Mouse (Mus musculus): ENCODE measurements around the gene Ifna11.
"Not testable (repeated sequence)": the region's sequence is repeated elsewhere in the genome, so short reads cannot be mapped to it uniquely, and the experiment has no call there.

The Ifna11 gene

DNA sequence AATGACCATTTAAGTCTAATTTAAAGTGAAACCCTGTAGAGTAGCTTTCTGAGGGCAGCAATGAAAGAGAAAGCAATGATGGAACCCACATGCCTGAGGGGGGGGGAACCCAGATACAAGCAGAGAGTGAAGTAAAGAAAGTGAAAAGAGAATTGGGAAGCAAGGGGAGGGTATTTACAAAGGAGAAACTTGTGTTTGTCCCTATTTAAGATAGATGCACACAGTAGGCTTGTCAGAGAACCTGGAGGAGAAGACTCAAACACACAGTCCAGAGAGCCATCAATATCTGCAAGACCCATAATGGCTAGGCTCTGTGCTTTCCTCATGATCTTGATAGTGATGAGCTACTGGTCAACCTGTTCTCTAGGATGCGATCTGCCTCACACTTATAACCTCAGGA lies at the start of gene Ifna11:
Gene Ifna11 (plus strand): TSS at position 301 of the 400 bp plus-strand sequence.
- no peak for DNase-seq (ENCODE audit: low spot score in 2 of 2)

DNA sequence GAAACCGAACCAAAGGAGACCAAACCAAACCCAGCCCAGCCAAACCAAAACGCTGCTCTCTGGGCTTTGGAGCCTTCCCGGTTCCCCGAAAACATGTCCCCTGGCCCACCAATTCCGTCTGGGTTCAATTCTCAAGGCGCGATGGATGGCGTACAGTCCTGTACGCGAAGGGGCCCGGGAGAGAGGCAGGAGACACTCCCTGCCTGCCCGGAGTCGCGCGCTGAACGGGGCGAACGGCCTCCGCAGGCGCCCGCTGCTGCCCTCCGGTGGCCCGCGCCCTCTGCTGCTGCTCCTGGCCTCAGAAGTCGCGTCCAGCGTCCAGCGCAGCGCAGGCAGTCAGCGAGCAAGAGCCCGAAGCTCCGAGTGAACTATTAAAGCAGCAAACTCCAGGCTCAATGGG lies 46.2 kb upstream of the Ifna11 start, which contains the start of gene Gm13290:
Gene Gm13290 (plus strand): TSS at position 301 of the 400 bp plus-strand sequence.
- DNase-seq (ENCODE audit: low spot score in 2 of 2), result not testable (repeated sequence)

DNA sequence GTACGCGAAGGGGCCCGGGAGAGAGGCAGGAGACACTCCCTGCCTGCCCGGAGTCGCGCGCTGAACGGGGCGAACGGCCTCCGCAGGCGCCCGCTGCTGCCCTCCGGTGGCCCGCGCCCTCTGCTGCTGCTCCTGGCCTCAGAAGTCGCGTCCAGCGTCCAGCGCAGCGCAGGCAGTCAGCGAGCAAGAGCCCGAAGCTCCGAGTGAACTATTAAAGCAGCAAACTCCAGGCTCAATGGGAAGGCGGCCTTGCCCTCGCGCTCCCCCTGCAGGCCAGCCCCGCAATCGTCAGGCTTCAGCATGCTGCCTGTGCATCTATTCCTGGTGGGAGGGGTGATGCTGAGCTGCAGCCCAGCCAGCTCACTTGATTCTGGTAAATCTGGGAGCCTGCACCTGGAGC lies 43.1 kb upstream of the Ifna11 start, which contains the start of gene Gm13289:
Gene Gm13289 (plus strand): TSS at position 301 of the 400 bp plus-strand sequence.
- DNase-seq (ENCODE audit: low spot score in 2 of 2), result not testable (repeated sequence)

DNA sequence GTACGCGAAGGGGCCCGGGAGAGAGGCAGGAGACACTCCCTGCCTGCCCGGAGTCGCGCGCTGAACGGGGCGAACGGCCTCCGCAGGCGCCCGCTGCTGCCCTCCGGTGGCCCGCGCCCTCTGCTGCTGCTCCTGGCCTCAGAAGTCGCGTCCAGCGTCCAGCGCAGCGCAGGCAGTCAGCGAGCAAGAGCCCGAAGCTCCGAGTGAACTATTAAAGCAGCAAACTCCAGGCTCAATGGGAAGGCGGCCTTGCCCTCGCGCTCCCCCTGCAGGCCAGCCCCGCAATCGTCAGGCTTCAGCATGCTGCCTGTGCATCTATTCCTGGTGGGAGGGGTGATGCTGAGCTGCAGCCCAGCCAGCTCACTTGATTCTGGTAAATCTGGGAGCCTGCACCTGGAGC lies 40.2 kb upstream of the Ifna11 start, which contains the start of gene Gm13272:
Gene Gm13272 (plus strand): TSS at position 301 of the 400 bp plus-strand sequence.
- not testable (repeated sequence) for DNase-seq (ENCODE audit: low spot score in 2 of 2)

DNA sequence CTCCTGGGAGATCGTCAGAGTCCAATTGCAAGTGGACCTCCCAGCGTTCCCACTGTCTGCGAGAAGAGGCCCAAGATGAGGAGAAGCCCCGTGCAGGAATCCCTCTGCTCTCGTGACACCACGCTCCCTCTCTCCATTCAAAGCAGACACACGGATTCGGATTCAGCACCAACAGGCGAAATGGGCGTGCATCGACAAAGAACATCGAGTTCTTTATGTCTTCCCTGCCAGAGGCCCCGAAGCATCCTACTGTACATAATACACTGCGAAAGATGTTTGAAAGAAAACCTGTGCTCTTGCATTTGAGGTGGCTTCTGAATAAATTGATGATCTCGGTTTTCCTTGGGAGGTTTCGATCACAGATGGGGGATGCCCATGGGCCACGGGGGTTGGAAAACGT lies 39.4 kb upstream of the Ifna11 start:
- DNase-seq (ENCODE audit: low spot score in 2 of 2), result not testable (repeated sequence)

DNA sequence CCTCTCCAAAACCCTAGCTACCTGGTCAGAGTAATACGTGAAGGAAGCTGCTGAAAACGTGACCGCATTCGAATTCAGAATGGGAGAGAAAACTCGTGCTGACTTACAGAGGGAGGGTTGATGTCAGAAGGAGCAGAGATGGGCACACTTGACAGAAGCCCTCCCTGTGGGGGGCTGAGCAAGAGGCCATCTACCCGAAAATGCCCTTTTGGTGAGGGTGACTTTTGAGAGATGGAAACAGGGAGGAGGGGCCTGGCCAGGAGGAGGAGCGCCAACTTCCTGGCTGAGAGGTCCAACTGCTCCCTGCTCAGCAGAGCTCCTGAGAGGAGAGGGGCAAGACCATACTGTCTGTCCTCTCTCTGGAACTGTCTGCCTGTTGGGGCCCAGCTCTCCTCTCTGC lies 37.9 kb upstream of the Ifna11 start, which contains the start of gene Ifnz:
Gene Ifnz (plus strand): TSS at position 301 of the 400 bp plus-strand sequence.
- not testable (repeated sequence) for DNase-seq (ENCODE audit: low spot score in 2 of 2)

DNA sequence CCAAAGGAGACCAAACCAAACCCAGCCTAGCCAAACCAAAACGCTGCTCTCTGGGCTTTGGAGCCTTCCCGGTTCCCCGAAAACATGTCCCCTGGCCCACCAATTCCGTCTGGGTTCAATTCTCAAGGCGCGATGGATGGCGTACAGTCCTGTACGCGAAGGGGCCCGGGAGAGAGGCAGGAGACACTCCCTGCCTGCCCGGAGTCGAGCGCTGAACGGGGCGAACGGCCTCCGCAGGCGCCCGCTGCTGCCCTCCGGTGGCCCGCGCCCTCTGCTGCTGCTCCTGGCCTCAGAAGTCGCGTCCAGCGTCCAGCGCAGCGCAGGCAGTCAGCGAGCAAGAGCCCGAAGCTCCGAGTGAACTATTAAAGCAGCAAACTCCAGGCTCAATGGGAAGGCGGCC lies 37.4 kb upstream of the Ifna11 start:
- not testable (repeated sequence) for DNase-seq (ENCODE audit: low spot score in 2 of 2)

DNA sequence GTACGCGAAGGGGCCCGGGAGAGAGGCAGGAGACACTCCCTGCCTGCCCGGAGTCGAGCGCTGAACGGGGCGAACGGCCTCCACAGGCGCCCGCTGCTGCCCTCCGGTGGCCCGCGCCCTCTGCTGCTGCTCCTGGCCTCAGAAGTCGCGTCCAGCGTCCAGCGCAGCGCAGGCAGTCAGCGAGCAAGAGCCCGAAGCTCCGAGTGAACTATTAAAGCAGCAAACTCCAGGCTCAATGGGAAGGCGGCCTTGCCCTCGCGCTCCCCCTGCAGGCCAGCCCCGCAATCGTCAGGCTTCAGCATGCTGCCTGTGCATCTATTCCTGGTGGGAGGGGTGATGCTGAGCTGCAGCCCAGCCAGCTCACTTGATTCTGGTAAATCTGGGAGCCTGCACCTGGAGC lies 34.4 kb upstream of the Ifna11 start, which contains the start of gene Gm13276:
Gene Gm13276 (plus strand): TSS at position 301 of the 400 bp plus-strand sequence.
- DNase-seq (ENCODE audit: low spot score in 2 of 2), result not testable (repeated sequence)

DNA sequence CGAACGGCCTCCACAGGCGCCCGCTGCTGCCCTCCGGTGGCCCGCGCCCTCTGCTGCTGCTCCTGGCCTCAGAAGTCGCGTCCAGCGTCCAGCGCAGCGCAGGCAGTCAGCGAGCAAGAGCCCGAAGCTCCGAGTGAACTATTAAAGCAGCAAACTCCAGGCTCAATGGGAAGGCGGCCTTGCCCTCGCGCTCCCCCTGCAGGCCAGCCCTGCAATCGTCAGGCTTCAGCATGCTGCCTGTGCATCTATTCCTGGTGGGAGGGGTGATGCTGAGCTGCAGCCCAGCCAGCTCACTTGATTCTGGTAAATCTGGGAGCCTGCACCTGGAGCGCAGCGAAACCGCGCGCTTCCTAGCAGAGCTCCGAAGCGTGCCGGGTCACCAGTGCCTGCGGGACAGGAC lies 31.4 kb upstream of the Ifna11 start, which contains the start of gene Gm13277:
Gene Gm13277 (plus strand): TSS at position 231 of the 400 bp plus-strand sequence.
- DNase-seq (ENCODE audit: low spot score in 2 of 2), result peak; percentile 31 to 52

DNA sequence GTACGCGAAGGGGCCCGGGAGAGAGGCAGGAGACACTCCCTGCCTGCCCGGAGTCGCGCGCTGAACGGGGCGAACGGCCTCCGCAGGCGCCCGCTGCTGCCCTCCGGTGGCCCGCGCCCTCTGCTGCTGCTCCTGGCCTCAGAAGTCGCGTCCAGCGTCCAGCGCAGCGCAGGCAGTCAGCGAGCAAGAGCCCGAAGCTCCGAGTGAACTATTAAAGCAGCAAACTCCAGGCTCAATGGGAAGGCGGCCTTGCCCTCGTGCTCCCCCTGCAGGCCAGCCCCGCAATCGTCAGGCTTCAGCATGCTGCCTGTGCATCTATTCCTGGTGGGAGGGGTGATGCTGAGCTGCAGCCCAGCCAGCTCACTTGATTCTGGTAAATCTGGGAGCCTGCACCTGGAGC lies 28.5 kb upstream of the Ifna11 start, which contains the start of gene Gm13278:
Gene Gm13278 (plus strand): TSS at position 301 of the 400 bp plus-strand sequence.
- not testable (repeated sequence) for DNase-seq (ENCODE audit: low spot score in 2 of 2)

DNA sequence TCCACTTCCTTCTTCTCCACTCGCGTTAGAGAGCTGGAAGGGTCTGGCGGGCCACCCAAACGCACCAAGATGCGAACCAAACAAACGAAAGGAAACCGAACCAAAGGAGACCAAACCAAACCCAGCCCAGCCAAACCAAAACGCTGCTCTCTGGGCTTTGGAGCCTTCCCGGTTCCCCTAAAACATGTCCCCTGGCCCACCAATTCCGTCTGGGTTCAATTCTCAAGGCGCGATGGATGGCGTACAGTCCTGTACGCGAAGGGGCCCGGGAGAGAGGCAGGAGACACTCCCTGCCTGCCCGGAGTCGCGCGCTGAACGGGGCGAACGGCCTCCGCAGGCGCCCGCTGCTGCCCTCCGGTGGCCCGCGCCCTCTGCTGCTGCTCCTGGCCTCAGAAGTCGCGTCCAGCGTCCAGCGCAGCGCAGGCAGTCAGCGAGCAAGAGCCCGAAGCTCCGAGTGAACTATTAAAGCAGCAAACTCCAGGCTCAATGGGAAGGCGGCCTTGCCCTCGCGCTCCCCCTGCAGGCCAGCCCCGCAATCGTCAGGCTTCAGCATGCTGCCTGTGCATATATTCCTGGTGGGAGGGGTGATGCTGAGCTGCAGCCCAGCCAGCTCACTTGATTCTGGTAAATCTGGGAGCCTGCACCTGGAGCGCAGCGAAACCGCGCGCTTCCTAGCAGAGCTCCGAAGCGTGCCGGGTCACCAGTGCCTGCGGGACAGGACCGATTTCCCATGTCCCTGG lies 25.7 kb upstream of the Ifna11 start, which contains the start of gene Gm13275:
Gene Gm13275 (plus strand): TSS at position 552 of the 740 bp plus-strand sequence.
- DNase-seq (ENCODE audit: low spot score in 2 of 2), result peak; percentile 74 to 76

DNA sequence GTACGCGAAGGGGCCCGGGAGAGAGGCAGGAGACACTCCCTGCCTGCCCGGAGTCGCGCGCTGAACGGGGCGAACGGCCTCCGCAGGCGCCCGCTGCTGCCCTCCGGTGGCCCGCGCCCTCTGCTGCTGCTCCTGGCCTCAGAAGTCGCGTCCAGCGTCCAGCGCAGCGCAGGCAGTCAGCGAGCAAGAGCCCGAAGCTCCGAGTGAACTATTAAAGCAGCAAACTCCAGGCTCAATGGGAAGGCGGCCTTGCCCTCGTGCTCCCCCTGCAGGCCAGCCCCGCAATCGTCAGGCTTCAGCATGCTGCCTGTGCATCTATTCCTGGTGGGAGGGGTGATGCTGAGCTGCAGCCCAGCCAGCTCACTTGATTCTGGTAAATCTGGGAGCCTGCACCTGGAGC lies 22.7 kb upstream of the Ifna11 start, which contains the start of gene Gm13279:
Gene Gm13279 (plus strand): TSS at position 301 of the 400 bp plus-strand sequence.
- not testable (repeated sequence) for DNase-seq (ENCODE audit: low spot score in 2 of 2)

DNA sequence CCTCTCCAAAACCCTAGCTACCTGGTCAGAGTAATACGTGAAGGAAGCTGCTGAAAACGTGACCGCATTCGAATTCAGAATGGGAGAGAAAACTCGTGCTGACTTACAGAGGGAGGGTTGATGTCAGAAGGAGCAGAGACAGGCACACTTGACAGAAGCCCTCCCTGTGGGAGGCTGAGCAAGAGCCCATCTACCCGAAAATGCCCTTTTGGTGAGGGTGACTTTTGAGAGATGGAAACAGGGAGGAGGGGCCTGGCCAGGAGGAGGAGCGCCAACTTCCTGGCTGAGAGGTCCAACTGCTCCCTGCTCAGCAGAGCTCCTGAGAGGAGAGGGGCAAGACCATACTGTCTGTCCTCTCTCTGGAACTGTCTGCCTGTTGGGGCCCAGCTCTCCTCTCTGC lies 20.4 kb upstream of the Ifna11 start, which contains the start of gene Gm13285:
Gene Gm13285 (plus strand): TSS at position 301 of the 400 bp plus-strand sequence.
- not testable (repeated sequence) for DNase-seq (ENCODE audit: low spot score in 2 of 2)

DNA sequence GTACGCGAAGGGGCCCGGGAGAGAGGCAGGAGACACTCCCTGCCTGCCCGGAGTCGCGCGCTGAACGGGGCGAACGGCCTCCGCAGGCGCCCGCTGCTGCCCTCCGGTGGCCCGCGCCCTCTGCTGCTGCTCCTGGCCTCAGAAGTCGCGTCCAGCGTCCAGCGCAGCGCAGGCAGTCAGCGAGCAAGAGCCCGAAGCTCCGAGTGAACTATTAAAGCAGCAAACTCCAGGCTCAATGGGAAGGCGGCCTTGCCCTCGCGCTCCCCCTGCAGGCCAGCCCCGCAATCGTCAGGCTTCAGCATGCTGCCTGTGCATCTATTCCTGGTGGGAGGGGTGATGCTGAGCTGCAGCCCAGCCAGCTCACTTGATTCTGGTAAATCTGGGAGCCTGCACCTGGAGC lies 16.8 kb upstream of the Ifna11 start, which contains the start of gene Gm13287:
Gene Gm13287 (plus strand): TSS at position 301 of the 400 bp plus-strand sequence.
- not testable (repeated sequence) for DNase-seq (ENCODE audit: low spot score in 2 of 2)

DNA sequence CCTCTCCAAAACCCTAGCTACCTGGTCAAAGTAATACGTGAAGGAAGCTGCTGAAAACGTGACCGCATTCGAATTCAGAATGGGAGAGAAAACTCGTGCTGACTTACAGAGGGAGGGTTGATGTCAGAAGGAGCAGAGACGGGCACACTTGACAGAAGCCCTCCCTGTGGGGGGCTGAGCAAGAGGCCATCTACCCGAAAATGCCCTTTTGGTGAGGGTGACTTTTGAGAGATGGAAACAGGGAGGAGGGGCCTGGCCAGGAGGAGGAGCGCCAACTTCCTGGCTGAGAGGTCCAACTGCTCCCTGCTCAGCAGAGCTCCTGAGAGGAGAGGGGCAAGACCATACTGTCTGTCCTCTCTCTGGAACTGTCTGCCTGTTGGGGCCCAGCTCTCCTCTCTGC lies 14.5 kb upstream of the Ifna11 start, which contains the start of gene Gm13288:
Gene Gm13288 (plus strand): TSS at position 301 of the 400 bp plus-strand sequence.
- DNase-seq (ENCODE audit: low spot score in 2 of 2), result not testable (repeated sequence)

DNA sequence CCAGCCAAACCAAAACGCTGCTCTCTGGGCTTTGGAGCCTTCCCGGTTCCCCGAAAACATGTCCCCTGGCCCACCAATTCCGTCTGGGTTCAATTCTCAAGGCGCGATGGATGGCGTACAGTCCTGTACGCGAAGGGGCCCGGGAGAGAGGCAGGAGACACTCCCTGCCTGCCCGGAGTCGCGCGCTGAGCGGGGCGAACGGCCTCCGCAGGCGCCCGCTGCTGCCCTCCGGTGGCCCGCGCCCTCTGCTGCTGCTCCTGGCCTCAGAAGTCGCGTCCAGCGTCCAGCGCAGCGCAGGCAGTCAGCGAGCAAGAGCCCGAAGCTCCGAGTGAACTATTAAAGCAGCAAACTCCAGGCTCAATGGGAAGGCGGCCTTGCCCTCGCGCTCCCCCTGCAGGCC lies 14.0 kb upstream of the Ifna11 start:
- not testable (repeated sequence) for DNase-seq (ENCODE audit: low spot score in 2 of 2)

DNA sequence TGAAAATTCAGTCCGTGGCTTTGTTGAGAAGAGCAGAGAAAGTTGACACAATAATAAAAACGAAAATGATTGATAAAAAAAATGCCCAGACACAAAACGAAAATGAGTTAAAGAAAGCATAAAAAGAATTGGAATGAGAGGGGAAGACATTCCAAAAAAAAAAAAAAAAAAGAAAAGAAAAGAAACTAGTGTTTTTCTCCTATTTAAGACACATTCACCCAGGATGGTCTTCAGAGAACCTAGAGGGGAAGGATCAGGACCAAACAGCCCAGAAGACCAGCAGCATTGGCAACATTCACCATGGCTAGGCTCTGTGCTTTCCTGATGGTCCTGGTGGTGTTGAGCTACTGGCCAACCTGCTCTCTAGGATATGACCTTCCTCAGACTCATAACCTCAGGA lies 3.8 kb upstream of the Ifna11 start, which contains the start of gene Ifna7:
Gene Ifna7 (plus strand): TSS at position 301 of the 400 bp plus-strand sequence.
- DNase-seq (ENCODE audit: low spot score in 2 of 2), result no peak

DNA sequence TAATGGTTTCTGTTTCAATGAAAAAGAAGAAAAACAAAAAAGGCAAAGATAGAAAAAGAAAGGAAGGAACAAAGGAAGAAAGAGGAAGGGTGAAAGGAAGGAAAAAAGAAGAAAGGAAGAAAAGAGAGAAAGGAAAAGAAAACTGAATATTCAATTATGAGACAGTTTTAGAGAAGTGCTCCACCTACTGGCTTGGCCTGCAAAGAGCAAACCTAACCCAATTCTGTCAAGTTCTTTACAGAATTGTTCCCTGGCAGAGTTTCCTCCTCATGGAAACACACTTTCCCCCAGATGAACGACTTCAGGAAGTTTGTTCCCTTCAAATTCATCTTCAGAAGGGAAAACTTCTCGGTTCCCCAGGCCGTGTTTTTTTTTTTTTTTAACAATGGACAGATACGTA lies 3.2 kb downstream of the Ifna11 start:
- DNase-seq (ENCODE audit: low spot score in 2 of 2), result no peak

DNA sequence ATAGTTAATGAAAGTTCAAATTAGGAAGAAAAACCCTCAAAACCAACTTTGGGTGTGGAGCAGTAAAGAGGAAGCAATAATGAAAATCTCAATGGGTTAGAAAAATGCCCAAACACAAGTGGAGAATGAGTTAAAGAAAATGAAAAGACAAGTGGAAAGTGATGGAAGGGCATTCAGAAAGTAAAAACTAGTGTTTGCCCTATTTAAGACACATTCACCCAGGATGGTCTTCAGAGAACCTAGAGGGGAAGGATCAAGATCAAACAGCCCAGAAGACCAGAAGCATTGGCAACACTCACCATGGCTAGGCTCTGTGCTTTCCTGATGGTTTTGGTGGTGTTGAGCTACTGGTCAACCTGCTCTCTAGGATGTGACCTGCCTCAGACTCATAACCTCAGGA lies 7.4 kb downstream of the Ifna11 start, which contains the start of gene Ifna6:
Gene Ifna6 (plus strand): TSS at position 301 of the 400 bp plus-strand sequence.
- DNase-seq (ENCODE audit: low spot score in 2 of 2), result not testable (repeated sequence)

DNA sequence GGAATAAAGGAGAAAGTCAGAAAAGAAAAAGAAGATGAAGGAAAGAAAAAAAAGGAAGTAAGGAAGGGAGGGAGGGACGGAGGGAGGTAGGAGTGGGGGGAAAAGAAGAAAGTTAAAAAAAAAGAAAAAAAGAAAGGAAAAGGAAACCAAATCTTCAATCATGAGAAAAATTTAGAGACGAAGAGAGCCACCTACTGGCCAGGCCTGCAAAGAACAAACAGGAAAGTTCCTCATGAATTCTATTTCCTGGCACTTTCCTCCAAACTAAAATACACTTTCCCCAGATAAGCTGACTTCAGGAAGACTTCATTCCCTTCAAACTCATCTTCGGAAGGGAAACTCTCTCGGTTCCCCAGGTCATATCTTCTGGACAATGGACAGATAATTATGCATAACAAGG lies 10.8 kb downstream of the Ifna11 start:
- peak in 1 of 2 experiments; percentile 14 for DNase-seq (ENCODE audit: low spot score in 2 of 2)

DNA sequence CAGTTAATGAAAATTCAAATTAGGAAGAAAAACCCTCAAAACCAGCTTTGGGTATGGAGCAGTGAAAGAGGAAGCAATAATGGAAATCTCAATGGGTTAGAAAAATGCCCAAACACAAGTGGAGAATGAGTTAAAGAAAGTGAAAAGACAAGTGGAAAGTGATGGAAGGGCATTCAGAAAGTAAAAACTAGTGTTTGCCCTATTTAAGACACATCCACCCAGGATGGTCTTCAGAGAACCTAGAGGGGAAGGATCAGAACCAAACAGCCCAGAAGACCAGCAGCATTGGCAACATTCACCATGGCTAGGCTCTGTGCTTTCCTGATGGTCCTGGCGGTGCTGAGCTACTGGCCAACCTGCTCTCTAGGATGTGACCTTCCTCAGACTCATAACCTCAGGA lies 15.5 kb downstream of the Ifna11 start, which contains the start of gene Ifna5:
Gene Ifna5 (plus strand): TSS at position 301 of the 400 bp plus-strand sequence.
- DNase-seq (ENCODE audit: low spot score in 2 of 2), result not testable (repeated sequence)

DNA sequence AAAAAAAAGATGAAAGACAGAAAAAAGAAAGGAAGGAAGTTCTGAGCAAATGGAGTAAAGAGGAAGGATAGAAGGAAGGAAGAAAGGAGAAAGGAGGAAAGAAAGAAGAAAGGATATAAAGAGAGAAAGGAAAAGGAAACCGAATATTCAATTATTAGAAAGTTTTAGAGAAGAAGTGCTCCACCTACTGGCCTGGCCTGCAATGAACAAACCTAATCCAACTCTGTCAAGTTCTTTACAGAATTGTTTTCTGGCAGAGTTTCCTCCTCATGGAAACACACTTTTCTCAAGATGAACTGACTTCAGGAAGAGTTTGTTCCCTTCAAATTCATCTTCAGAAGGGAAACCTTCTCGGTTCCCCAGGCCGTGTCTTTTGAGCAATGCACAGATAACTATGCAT lies 19.1 kb downstream of the Ifna11 start:
- no peak for DNase-seq (ENCODE audit: low spot score in 2 of 2)

All from frontal cortex, postnatal 25 days (tissue).